Mouse (Mus musculus) left cerebral cortex, postnatal 10 days (tissue): ENCODE measurements around the gene Ror1. TPM values are rescaled to one million over a fixed set of nuclear protein-coding genes. Genes with fewer than 3 reads are reported as not detected.

Source experiments
- DNase-seq, 2 experiments: peaks; one replicate each; pipeline ENCODE4 v3.0.0; 2021 to 2022; ENCODE audit warnings: low spot score in 2 of 2, mixed read lengths in 1 of 2; ENCODE audit errors: extremely low spot score in 1 of 2
- intact Hi-C: fragments of 180-260 bp; cut with DNase I; formaldehyde crosslinking; loops from one replicate; pipeline ENCODE4 v1.15.1; 2025
- total RNA-seq, 2 experiments: library from RNA; stranded (reverse); gene quantifications; 2 replicates each; pipeline ENCODE4 v1.2.3; 2021

The Ror1 gene
- total RNA-seq, 2 experiments from 2014 or later: 0.89 to 1.2 TPM

- intact Hi-C loops: no loop called here
- peak; percentile 40 to 63 for DNase-seq
These were observed 383.2 kb downstream of the Ror1 start, which contains the start of gene Ube2u for GRCm38 (mm10) chr4:100478592-100479321. Gene Ube2u, plus strand, starts transcription at chr4:100478849.

DNA sequence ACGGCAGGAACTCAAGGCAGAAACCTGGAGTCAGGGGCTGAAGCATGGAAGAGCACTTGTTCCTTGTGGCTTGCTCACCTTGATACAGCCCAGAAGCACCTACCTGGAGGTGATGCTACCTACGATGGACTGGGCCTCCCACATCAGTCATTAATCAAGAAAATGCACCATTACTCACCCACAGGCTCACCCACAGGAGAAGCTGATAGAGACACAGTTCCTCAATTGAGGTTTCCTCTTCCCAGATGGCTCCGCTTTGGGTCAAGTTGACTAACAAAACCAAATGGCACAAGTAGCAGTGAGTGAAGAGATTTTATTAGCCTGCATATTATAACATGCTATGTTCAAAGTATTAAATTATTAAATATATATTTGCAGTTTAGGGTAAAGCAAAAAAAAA lies 392.9 kb downstream of the Ror1 start:
- intact Hi-C loops: no loop called here
- no peak for DNase-seq

Other genes starting within 250 kb of the Ror1 start
- 10 to 100 TPM; 39.6 to 43.4 TPM for gene Pgm1, start 166.4 kb upstream of the Ror1 start, total RNA-seq
- gene Itgb3bp, start 166.0 kb upstream of the Ror1 start, total RNA-seq: 1 to 10 TPM; 2.0 to 3.1 TPM